Mouse (Mus musculus): ENCODE results near the gene Slc24a2. TPM values are rescaled to one million over a fixed set of nuclear protein-coding genes. Genes with fewer than 3 reads are reported as not detected.

Slc24a2 gene
- total and polyA plus RNA-seq, 3 experiments: not detected

GRCm38 (mm10) chr4:86953519-86953918 is 276.8 kb downstream of the Slc24a2 start:
- no peak for DNase-seq (ENCODE audit: low read depth, low spot score)
- Histone ChIP-seq H3K27ac (ENCODE audit: control insufficient read depth, low read depth, low read length) (no peak overlapping the region), H3K4me3 (ENCODE audit: control insufficient read depth in 1 of 2, insufficient read depth in 1 of 2, low read depth in 2 of 2, low read length in 2 of 2) (no peak overlapping the region), H3K9ac (ENCODE audit: control insufficient read depth, low read depth, low read length, poor library complexity, severe bottlenecking) (no peak overlapping the region), H3K9me3 (replicated peaks; ENCODE audit: insufficient read depth, low read length) (no peaks in the 10 kb centered on the region), H3K27me3 (ENCODE audit: control insufficient read depth in 1 of 2, insufficient read depth in 2 of 2, low read length in 2 of 2) (no peaks in the 10 kb centered on the region), H3K4me1 (ENCODE audit: control insufficient read depth in 1 of 2, insufficient read depth in 2 of 2, low read length in 2 of 2) (no peaks in the 10 kb centered on the region), H3K36me3 (ENCODE audit: control insufficient read depth in 1 of 2, insufficient read depth in 2 of 2, low read length in 2 of 2) (no peaks in the 10 kb centered on the region), H3K79me2 (ENCODE audit: control insufficient read depth, insufficient read depth, low read length, poor library complexity) (no peaks in the 10 kb centered on the region)
- TF ChIP-seq CTCF (IDR thresholded peaks at IDR 0.05 in 2 of 3, conservative IDR thresholded peaks at IDR 0.05 in 1 of 3; ENCODE audit: control insufficient read depth in 1 of 3, insufficient read depth in 1 of 3, low read depth in 2 of 3, low read length in 3 of 3, poor library complexity in 1 of 3, severe bottlenecking in 1 of 3) (peak in 2 of 3 experiments; percentile 11 to 12; a peak in 1 of 6 replicates), KAT2A (conservative IDR thresholded peaks at IDR 0.05; ENCODE audit: low read depth, low read length) (no peak)

GRCm38 (mm10) chr4:86948794-86949193 is 281.5 kb downstream of the Slc24a2 start:
- H3K27ac ChIP-seq (ENCODE audit: control insufficient read depth, low read depth, low read length): no peak overlapping the region
- TF ChIP-seq EP300 (IDR thresholded peaks at IDR 0.05; ENCODE audit: low read depth in 1 of 2, low read length in 2 of 2): peak in 1 of 2 experiments; percentile 13; a peak in 1 of 4 replicates
- no peak for TF ChIP-seq MEF2A (IDR thresholded peaks at IDR 0.05; ENCODE audit: extremely low read depth, insufficient replicate concordance, low read depth, low read length, poor library complexity, severe bottlenecking)
- no peaks in the 10 kb centered on the region for H3K36me3 ChIP-seq (ENCODE audit: control insufficient read depth in 1 of 2, insufficient read depth in 2 of 2, low read length in 2 of 2)
- H3K79me2 ChIP-seq (ENCODE audit: control insufficient read depth, insufficient read depth, low read length, poor library complexity): no peaks in the 10 kb centered on the region
- DNase-seq (ENCODE audit: low read depth, low spot score): peak; percentile 46
- H3K27me3 ChIP-seq (ENCODE audit: control insufficient read depth in 1 of 2, insufficient read depth in 2 of 2, low read length in 2 of 2): peaks cover 0 to 3% of the 10 kb centered on the region in 2 experiments; a peak in 1 of 4 replicates
- no peak overlapping the region for H3K4me3 ChIP-seq (ENCODE audit: control insufficient read depth in 1 of 2, insufficient read depth in 1 of 2, low read depth in 2 of 2, low read length in 2 of 2)
- H3K9me3 ChIP-seq (replicated peaks; ENCODE audit: insufficient read depth, low read length): no peaks in the 10 kb centered on the region
- no peaks in the 10 kb centered on the region for H3K4me1 ChIP-seq (ENCODE audit: control insufficient read depth in 1 of 2, insufficient read depth in 2 of 2, low read length in 2 of 2)
- no peak overlapping the region for H3K9ac ChIP-seq (ENCODE audit: control insufficient read depth, low read depth, low read length, poor library complexity, severe bottlenecking)

GRCm38 (mm10) chr4:86943296-86943695 is 287.0 kb downstream of the Slc24a2 start:
- peak; percentile 23 for DNase-seq (ENCODE audit: low read depth, low spot score)
- Histone ChIP-seq H3K4me3 (ENCODE audit: control insufficient read depth in 1 of 2, insufficient read depth in 1 of 2, low read depth in 2 of 2, low read length in 2 of 2) (0 out of 4 replicates have a peak overlapping the region, but pooled peaks of 1 of the 2 experiments have one; percentile 15), H3K79me2 (ENCODE audit: control insufficient read depth, insufficient read depth, low read length, poor library complexity) (no peaks in the 10 kb centered on the region), H3K9me3 (replicated peaks; ENCODE audit: insufficient read depth, low read length) (no peaks in the 10 kb centered on the region), H3K27ac (ENCODE audit: control insufficient read depth, low read depth, low read length) (no peak overlapping the region), H3K27me3 (ENCODE audit: control insufficient read depth in 1 of 2, insufficient read depth in 2 of 2, low read length in 2 of 2) (peaks cover 0 to 3% of the 10 kb centered on the region in 2 experiments; a peak in 1 of 4 replicates), H3K36me3 (ENCODE audit: control insufficient read depth in 1 of 2, insufficient read depth in 2 of 2, low read length in 2 of 2) (no peaks in the 10 kb centered on the region), H3K9ac (ENCODE audit: control insufficient read depth, low read depth, low read length, poor library complexity, severe bottlenecking) (no peak overlapping the region), H3K4me1 (ENCODE audit: control insufficient read depth in 1 of 2, insufficient read depth in 2 of 2, low read length in 2 of 2) (no peaks in the 10 kb centered on the region)
- TF ChIP-seq BHLHE40 (IDR thresholded peaks at IDR 0.05; ENCODE audit: borderline replicate concordance, low read depth, low read length): no peak
- TF ChIP-seq MAX (IDR thresholded peaks at IDR 0.05; ENCODE audit: low read length): no peak
- no peak for TF ChIP-seq ETS1 (IDR thresholded peaks at IDR 0.05; ENCODE audit: low read depth, low read length)
- TF ChIP-seq NELFE (IDR thresholded peaks at IDR 0.05; ENCODE audit: low read depth, low read length): no peak
- TF ChIP-seq JUND (IDR thresholded peaks at IDR 0.05; ENCODE audit: low read depth, low read length): no peak
- no peak for TF ChIP-seq GATA1 (IDR thresholded peaks at IDR 0.05; ENCODE audit: low read depth, low read length)
- TF ChIP-seq UBTF (IDR thresholded peaks at IDR 0.05; ENCODE audit: borderline replicate concordance, insufficient read depth, low read depth, low read length): no peak
- no peak for TF ChIP-seq TCF12 (IDR thresholded peaks at IDR 0.05; ENCODE audit: low read depth, low read length)
- no peak for TF ChIP-seq ELF1 (IDR thresholded peaks at IDR 0.05; ENCODE audit: low read depth, low read length)
- no peak for TF ChIP-seq POLR2AphosphoS5 (IDR thresholded peaks at IDR 0.05; ENCODE audit: borderline replicate concordance, low read depth, low read length)
- no peak for TF ChIP-seq USF2 (IDR thresholded peaks at IDR 0.05; ENCODE audit: borderline replicate concordance in 1 of 2, insufficient read depth in 1 of 2, low read depth in 1 of 2, low read length in 2 of 2)
- no peak for TF ChIP-seq POLR2A (IDR thresholded peaks at IDR 0.05; ENCODE audit: control insufficient read depth in 1 of 2, insufficient read depth in 1 of 2, low read depth in 1 of 2, low read length in 2 of 2, poor library complexity in 1 of 2)
- no peak for TF ChIP-seq E2F4 (IDR thresholded peaks at IDR 0.05; ENCODE audit: borderline replicate concordance, low read depth, low read length)

All from MEL (cell line).